Mouse (Mus musculus) CD4-positive naive resting alpha-beta T cell, adult 76 days (primary cell): Measurements from ENCODE around the gene Adgrl1. TPM values are rescaled to one million over a fixed set of nuclear protein-coding genes. Genes with fewer than 3 reads are reported as not detected.

Source experiments
- total RNA-seq: library from RNA; stranded (reverse); gene quantifications from one replicate; pipeline ENCODE4 v1.2.4, GENCODE M21; 2023

The Adgrl1 gene
- total RNA-seq = 59.2 TPM

GRCm38 (mm10) chr8:83899363-83900252 is at the start of gene Adgrl1:
Adgrl1 (plus strand) TSS chr8:83900105.

GRCm38 (mm10) chr8:83955106-83955957 is 55.4 kb downstream of the Adgrl1 start, which contains the start of the genes Gm10644 and Asf1b:
Gm10644 (minus strand) TSS chr8:83955205.
Asf1b (plus strand) TSS chr8:83955507.

GRCm38 (mm10) chr8:83972150-83973120 is 72.5 kb downstream of the Adgrl1 start, which contains the start of gene Prkaca:
Prkaca (plus strand) TSS chr8:83972993.

Other genes with a start within 250 kb of the Adgrl1 start
- gene Gipc1, start 247.4 kb upstream of the Adgrl1 start, total RNA-seq = 21.6 TPM
- gene Ptger1, start 233.4 kb upstream of the Adgrl1 start, total RNA-seq = 0.15 TPM
- gene Pkn1, start 200.9 kb upstream of the Adgrl1 start, total RNA-seq = 273 TPM
- 60.2 TPM for gene Ddx39, start 184.9 kb upstream of the Adgrl1 start, total RNA-seq
- 817 TPM for gene Adgre5, start 158.8 kb upstream of the Adgrl1 start, total RNA-seq
- gene Gm10644, start 55.1 kb downstream of the Adgrl1 start, total RNA-seq = 0.53 TPM
- 3.9 TPM for gene Asf1b, start 55.4 kb downstream of the Adgrl1 start, total RNA-seq
- 37.1 TPM for gene Prkaca, start 72.9 kb downstream of the Adgrl1 start, total RNA-seq
- 42.4 TPM for gene Samd1, start 97.6 kb downstream of the Adgrl1 start, total RNA-seq
- not detected for gene 1700067K01Rik, start 101.4 kb downstream of the Adgrl1 start, total RNA-seq
- not detected for gene 2210011C24Rik, start 112.1 kb downstream of the Adgrl1 start, total RNA-seq
- not detected for gene Palm3, start 121.4 kb downstream of the Adgrl1 start, total RNA-seq
- 187 TPM for gene Il27ra, start 142.5 kb downstream of the Adgrl1 start, total RNA-seq
- gene Rln3, start 144.9 kb downstream of the Adgrl1 start, total RNA-seq = not detected
- 2.9 TPM for gene Gm10643, start 165.0 kb downstream of the Adgrl1 start, total RNA-seq
- 113 TPM for gene Rfx1, start 166.7 kb downstream of the Adgrl1 start, total RNA-seq
- 63.6 TPM for gene Dcaf15, start 204.7 kb downstream of the Adgrl1 start, total RNA-seq
- 4.2 TPM for gene Podnl1, start 225.9 kb downstream of the Adgrl1 start, total RNA-seq
- 30.3 TPM for gene Cc2d1a, start 247.8 kb downstream of the Adgrl1 start, total RNA-seq
- gene 4930432K21Rik, start 247.9 kb downstream of the Adgrl1 start, total RNA-seq = 2.7 TPM